Mouse (Mus musculus) liver, embryonic 11.5 days (tissue): Measurements from ENCODE around the gene Rpl19. TPM values are rescaled to one million over a fixed set of nuclear protein-coding genes. Genes with fewer than 3 reads are reported as not detected.

Experiments
- ATAC-seq: fragments of 200-750 bp; cut with Nextera tagmentation; replicated peaks from 2 replicates; pipeline ENCODE4 v1.8.0; 2017; ENCODE audit warnings: moderate number of reproducible peaks, mild to moderate bottlenecking, moderate TSS enrichment, moderate library complexity; ENCODE audit not compliant: low FRiP score
- DNase-seq: peaks from one replicate; pipeline ENCODE4 v3.0.0-alpha.2; 2017; ENCODE audit warnings: low spot score
- H3K27ac ChIP-seq: fragments of 300-500 bp; sonication (generic); 2 replicates; pipeline ENCODE4 v1.5.1; 2014; ENCODE audit warnings: mild to moderate bottlenecking, low read depth, low read length, control low read depth
- H3K27me3 ChIP-seq: fragments of 300-500 bp; sonication (generic); replicated peaks from 2 replicates; pipeline ENCODE4 v1.6.1; 2014; ENCODE audit warnings: low read length, mixed read lengths; ENCODE audit not compliant: control insufficient read depth, insufficient read depth
- H3K36me3 ChIP-seq: fragments of 300-500 bp; sonication (generic); 2 replicates; pipeline ENCODE4 v1.6.1; 2014; ENCODE audit warnings: mild to moderate bottlenecking, low read length, moderate library complexity, mixed read lengths; ENCODE audit not compliant: control insufficient read depth, insufficient read depth
- H3K4me1 ChIP-seq: fragments of 300-500 bp; sonication (generic); replicated peaks from 2 replicates; pipeline ENCODE4 v1.6.1; 2014; ENCODE audit warnings: low read length, mixed read lengths; ENCODE audit not compliant: control insufficient read depth, insufficient read depth
- H3K4me2 ChIP-seq: fragments of 300-500 bp; sonication (generic); 2 replicates; pipeline ENCODE4 v1.6.1; 2014; ENCODE audit warnings: mild to moderate bottlenecking, control low read depth, moderate library complexity
- H3K4me3 ChIP-seq: fragments of 300-500 bp; sonication (generic); 2 replicates; pipeline ENCODE4 v1.5.1; 2014; ENCODE audit warnings: low read depth, low read length, control low read depth
- H3K9ac ChIP-seq: fragments of 300-500 bp; sonication (generic); 2 replicates; pipeline ENCODE4 v1.6.1; 2014; ENCODE audit warnings: low read depth, low read length, control low read depth
- H3K9me3 ChIP-seq: fragments of 300-500 bp; sonication (generic); 2 replicates; pipeline ENCODE4 v1.6.1; 2016; ENCODE audit warnings: low read length, inconsistent platforms, mixed read lengths; ENCODE audit not compliant: control insufficient read depth
- WGBS: fragments of 180-500 bp; shearing (Covaris S2); extraction: QIAGEN DNeasy Blood & Tissue Kit; methylation state at CpG from one replicate; pipeline ENCODE4 v1.1.7; 2014; 5-methylcytosine and 5-hydroxymethylcytosine counted together
- polyA plus RNA-seq: library from polyadenylated mRNA; unstranded; fragments of >200 nt; fragmentation: Nextera tagmentation; extraction: Ambion mirVana; gene quantifications from 2 replicates; pipeline ENCODE4 v1.2.1, GENCODE M21; 2014

Gene Rpl19
- polyA plus RNA-seq, 1 experiment from 2014 or later = 1,422 TPM

- H3K27me3 ChIP-seq = peaks cover 16% of the 10 kb centered on the region
- no peak for DNase-seq
- WGBS = 77% methylated on average over 3 of the region's 3 CpGs
- ATAC-seq = no peak
- H3K9me3 ChIP-seq = no peaks in the 10 kb centered on the region
- no peak overlapping the region for H3K9ac ChIP-seq
- H3K4me3 ChIP-seq = no peak overlapping the region
- peaks cover 30% of the 10 kb centered on the region for H3K4me1 ChIP-seq
- no peak overlapping the region for H3K4me2 ChIP-seq
- no peak overlapping the region for H3K27ac ChIP-seq
- H3K36me3 ChIP-seq = peaks cover 14% of the 10 kb centered on the region
Measured at GRCm38 (mm10) chr11:98024516-98024915, 2.0 kb upstream of the Rpl19 start.

GRCm38 (mm10) chr11:98026248-98026569, 301 bp upstream of the Rpl19 start:
- peaks cover 26% of the 10 kb centered on the region for H3K4me1 ChIP-seq
- H3K9ac ChIP-seq = peak overlapping the region; percentile 100
- H3K27me3 ChIP-seq = peaks cover 5% of the 10 kb centered on the region
- no peaks in the 10 kb centered on the region for H3K9me3 ChIP-seq
- DNase-seq (no peak), ATAC-seq (no peak; the same call in 1 of the 2 replicates)
- peaks cover 23% of the 10 kb centered on the region for H3K36me3 ChIP-seq
- H3K27ac ChIP-seq = peak overlapping the region; percentile 93; the same call in 1 of the 2 replicates
- H3K4me3 ChIP-seq = peak overlapping the region; percentile 99
- 6% methylated on average over 15 of the region's 15 CpGs for WGBS
- peak overlapping the region; percentile 84 for H3K4me2 ChIP-seq

GRCm38 (mm10) chr11:98027297-98027688, 783 bp downstream of the Rpl19 start:
- DNase-seq (no peak), ATAC-seq (peak; percentile 9; the same call in 1 of the 2 replicates)
- H3K4me3 ChIP-seq = peak overlapping the region; percentile 99
- under 1% methylated on average over 18 of the region's 18 CpGs for WGBS
- peak overlapping the region; percentile 93 for H3K27ac ChIP-seq
- no peaks in the 10 kb centered on the region for H3K9me3 ChIP-seq
- H3K9ac ChIP-seq = peak overlapping the region; percentile 100
- peaks cover 16% of the 10 kb centered on the region for H3K4me1 ChIP-seq
- peaks cover 23% of the 10 kb centered on the region for H3K36me3 ChIP-seq
- H3K4me2 ChIP-seq = peak overlapping the region; percentile 84
- no peaks in the 10 kb centered on the region for H3K27me3 ChIP-seq

- Histone ChIP-seq H3K36me3 (peaks cover 23% of the 10 kb centered on the region), H3K27ac (peak overlapping the region; percentile 93), H3K9me3 (no peaks in the 10 kb centered on the region), H3K4me1 (peaks cover 16% of the 10 kb centered on the region), H3K4me2 (peak overlapping the region; percentile 84), H3K9ac (peak overlapping the region; percentile 100), H3K27me3 (no peaks in the 10 kb centered on the region), H3K4me3 (peak overlapping the region; percentile 99)
- DNase-seq (no peak), ATAC-seq (no peak)
- WGBS = 13% methylated on average over 7 of the region's 7 CpGs
Measured at GRCm38 (mm10) chr11:98027785-98028184, 1.3 kb downstream of the Rpl19 start.

GRCm38 (mm10) chr11:98030701-98031442, 4.4 kb downstream of the Rpl19 start:
- Histone ChIP-seq H3K27ac (no peak overlapping the region), H3K4me3 (no peak overlapping the region), H3K4me1 (peaks cover 6% of the 10 kb centered on the region), H3K9me3 (no peaks in the 10 kb centered on the region), H3K36me3 (peaks cover 23% of the 10 kb centered on the region), H3K4me2 (no peak overlapping the region), H3K27me3 (peaks cover 11% of the 10 kb centered on the region), H3K9ac (no peak overlapping the region)
- WGBS = 56% methylated on average over 5 of the region's 5 CpGs
- ATAC-seq = peak; percentile 18; the same call in 1 of the 2 replicates
- DNase-seq = no peak

- H3K27ac ChIP-seq = no peak overlapping the region
Measured at GRCm38 (mm10) chr11:98031443-98031770, 4.9 kb downstream of the Rpl19 start.

GRCm38 (mm10) chr11:98034061-98034460, 7.6 kb downstream of the Rpl19 start:
- DNase-seq (no peak), ATAC-seq (no peak)
- Histone ChIP-seq H3K4me3 (no peak overlapping the region), H3K9me3 (no peaks in the 10 kb centered on the region), H3K4me2 (no peak overlapping the region), H3K9ac (no peak overlapping the region), H3K27me3 (peaks cover 34% of the 10 kb centered on the region), H3K4me1 (peaks cover 6% of the 10 kb centered on the region), H3K36me3 (peaks cover 12% of the 10 kb centered on the region), H3K27ac (no peak overlapping the region)
- 78% methylated on average over 5 of the region's 5 CpGs for WGBS

More at GRCm38 (mm10) chr11:98031443-98031770, 4.9 kb downstream of the Rpl19 start:
- Histone ChIP-seq H3K9ac (no peak overlapping the region), H3K4me1 (peaks cover 8% of the 10 kb centered on the region), H3K36me3 (peaks cover 23% of the 10 kb centered on the region), H3K4me2 (no peak overlapping the region), H3K27me3 (peaks cover 17% of the 10 kb centered on the region), H3K4me3 (no peak overlapping the region), H3K9me3 (no peaks in the 10 kb centered on the region)
- WGBS = 16% methylated on average over 5 of the region's 5 CpGs
- DNase-seq = peak; percentile 72
- no peak; the same call in 1 of the 2 replicates for ATAC-seq

GRCm38 (mm10) chr11:98034840-98035239, 8.3 kb downstream of the Rpl19 start:
- DNase-seq (no peak), ATAC-seq (no peak)
- Histone ChIP-seq H3K36me3 (peaks cover 6% of the 10 kb centered on the region), H3K4me2 (no peak overlapping the region), H3K9ac (no peak overlapping the region), H3K4me1 (peaks cover 6% of the 10 kb centered on the region), H3K27me3 (peaks cover 34% of the 10 kb centered on the region), H3K27ac (no peak overlapping the region), H3K9me3 (no peaks in the 10 kb centered on the region), H3K4me3 (no peak overlapping the region)
- WGBS = 46% methylated on average over 4 of the region's 4 CpGs

GRCm38 (mm10) chr11:98035977-98036377, 9.5 kb downstream of the Rpl19 start:
- H3K36me3 ChIP-seq = no peaks in the 10 kb centered on the region
- 2% methylated on average over 25 of the region's 27 CpGs for WGBS
- peaks cover 6% of the 10 kb centered on the region for H3K4me1 ChIP-seq
- DNase-seq = no peak
- H3K9me3 ChIP-seq = no peaks in the 10 kb centered on the region
- H3K27ac ChIP-seq = no peak overlapping the region
- peaks cover 34% of the 10 kb centered on the region for H3K27me3 ChIP-seq
- peak overlapping the region; percentile 43 for H3K4me3 ChIP-seq
- ATAC-seq = no peak
- H3K4me2 ChIP-seq = peak overlapping the region; percentile 74
- H3K9ac ChIP-seq = no peak overlapping the region
